Mouse (Mus musculus) myocyte (in vitro differentiated cells): Measurements from ENCODE around the gene Cars. TPM values are rescaled to one million over a fixed set of nuclear protein-coding genes. Genes with fewer than 3 reads are reported as not detected.
"Not testable (repeated sequence)": the region's sequence is repeated elsewhere in the genome, so short reads cannot be mapped to it uniquely, and the experiment has no call there.

Experiments used
- H3K27me3 ChIP-seq: one replicate; pipeline ENCODE4 v1.6.1; 2011; ENCODE audit not compliant: control insufficient read depth, insufficient read depth, insufficient read length
- H3K36me3 ChIP-seq: one replicate; pipeline ENCODE4 v1.6.1; 2011; ENCODE audit not compliant: control insufficient read depth, insufficient read depth
- H3K4me2 ChIP-seq: one replicate; pipeline ENCODE4 v1.6.1; 2011; ENCODE audit warnings: low read depth, control low read depth
- H3K4me3 ChIP-seq: one replicate; pipeline ENCODE4 v1.5.1; 2011; ENCODE audit warnings: mild to moderate bottlenecking, control low read depth, moderate library complexity
- H3K79me2 ChIP-seq: one replicate; pipeline ENCODE4 v1.6.1; 2011; ENCODE audit not compliant: control insufficient read depth, insufficient read depth
- H3ac ChIP-seq: one replicate; pipeline ENCODE4 v1.6.1; 2011; ENCODE audit not compliant: control insufficient read depth, insufficient read length
- CEBPB ChIP-seq: IDR thresholded peaks from 2 replicates; pipeline ENCODE4 v1.6.1; 2011; ENCODE audit warnings: mild to moderate bottlenecking, moderate library complexity; ENCODE audit not compliant: poor library complexity, insufficient read depth, severe bottlenecking
- E2F4 ChIP-seq: IDR thresholded peaks from one replicate; pipeline ENCODE4 v1.6.1; 2011; ENCODE audit warnings: mild to moderate bottlenecking, control low read depth, moderate library complexity; ENCODE audit not compliant: insufficient read depth
- MAX ChIP-seq: IDR thresholded peaks from one replicate; pipeline ENCODE4 v1.6.1; 2011; ENCODE audit warnings: low read depth, mild to moderate bottlenecking, control low read depth
- MYOD1 ChIP-seq, 3 experiments: IDR thresholded peaks; one replicate each; pipeline ENCODE4 v1.6.1; 2011; ENCODE audit warnings: control low read depth in 2 of 3, low read depth in 2 of 3, mild to moderate bottlenecking in 2 of 3, moderate library complexity in 1 of 3; ENCODE audit not compliant: insufficient read length in 2 of 3, control insufficient read depth in 1 of 3
- MYOG ChIP-seq, 3 experiments: IDR thresholded peaks; one replicate each; pipeline ENCODE4 v1.6.1; 2011; ENCODE audit warnings: control low read depth in 2 of 3, low read depth in 2 of 3, mild to moderate bottlenecking in 2 of 3; ENCODE audit not compliant: insufficient read length in 2 of 3, control insufficient read depth in 1 of 3, insufficient read depth in 1 of 3
- POLR2A ChIP-seq: IDR thresholded peaks from one replicate; pipeline ENCODE4 v1.6.1; 2011; ENCODE audit warnings: low read depth, mild to moderate bottlenecking, control low read depth, moderate library complexity; ENCODE audit not compliant: insufficient read length
- POLR2AphosphoS2 ChIP-seq: IDR thresholded peaks from one replicate; pipeline ENCODE4 v1.6.1; 2011; ENCODE audit warnings: low read depth, control low read depth; ENCODE audit not compliant: insufficient read length
- REST ChIP-seq: IDR thresholded peaks from one replicate; pipeline ENCODE4 v1.6.1; 2011; ENCODE audit warnings: mild to moderate bottlenecking, control low read depth, moderate library complexity; ENCODE audit not compliant: insufficient read depth, insufficient read length
- SRF ChIP-seq: IDR thresholded peaks from one replicate; pipeline ENCODE4 v1.6.1; 2011; ENCODE audit warnings: low read depth; ENCODE audit not compliant: control insufficient read depth, insufficient read length
- TCF12 ChIP-seq: IDR thresholded peaks from one replicate; pipeline ENCODE4 v1.6.1; 2011; ENCODE audit warnings: mild to moderate bottlenecking, control low read depth; ENCODE audit not compliant: poor library complexity, insufficient read depth, severe bottlenecking
- TCF3 ChIP-seq: IDR thresholded peaks from one replicate; pipeline ENCODE4 v1.6.1; 2011; ENCODE audit warnings: low read depth, control low read depth; ENCODE audit not compliant: insufficient read length
- USF1 ChIP-seq: IDR thresholded peaks from one replicate; pipeline ENCODE4 v1.6.1; 2011; ENCODE audit warnings: low read depth, mild to moderate bottlenecking, control low read depth, moderate library complexity
- polyA plus RNA-seq: library from polyadenylated mRNA; unstranded; fragments of >200 nt; fragmentation: generic; extraction: Trizol; gene quantifications from one replicate; pipeline ENCODE4 v1.2.1, GENCODE M21; 2012; ENCODE audit warnings: missing spikeins

Cars gene
- polyA plus RNA-seq, result 237 TPM

DNA sequence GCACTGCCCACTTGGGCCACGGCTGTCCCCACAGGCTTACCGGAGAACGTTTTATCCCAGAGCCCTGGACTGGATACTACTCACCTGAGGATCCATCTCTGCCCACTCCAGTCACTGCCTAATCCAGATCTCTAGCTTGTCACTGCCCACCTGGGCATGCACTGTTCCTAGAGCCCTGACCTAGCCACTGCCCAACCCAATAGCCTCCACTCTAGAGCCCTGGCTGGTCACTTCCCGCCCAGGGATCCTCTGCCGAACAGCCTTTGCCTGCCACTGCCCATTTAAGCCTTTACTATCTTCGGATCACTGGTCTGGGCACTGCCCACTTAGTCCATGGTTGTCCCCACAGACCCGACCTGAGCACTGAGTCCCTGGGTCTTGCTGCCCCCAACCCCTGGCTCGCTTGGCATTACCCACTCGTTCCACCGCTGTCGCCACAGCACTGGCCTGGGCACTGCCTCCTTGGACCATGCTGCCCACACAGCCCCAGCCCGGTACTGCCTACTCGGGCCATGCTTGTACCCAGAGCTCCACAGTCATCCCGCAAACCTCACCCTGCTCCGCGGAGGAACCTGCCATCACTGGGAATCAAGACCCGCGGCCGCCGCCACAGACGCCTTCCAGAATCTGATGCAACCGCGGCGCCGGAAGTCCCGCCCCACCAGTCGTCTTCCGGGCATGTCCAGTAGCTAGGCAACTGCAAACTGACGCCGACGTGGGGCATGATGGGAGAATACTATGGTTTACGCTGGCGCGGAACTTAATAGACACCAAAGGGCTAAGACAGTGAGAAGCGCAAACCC lies at the start of gene Cars:
TSS of gene Cars (minus strand) at position 663 of the 803 bp plus-strand sequence.
- peak within 1 kb of the TSS; percentile 100 for H3K4me3 ChIP-seq
- H3K27me3 ChIP-seq, result no peaks in the 10 kb centered on the region
- H3K79me2 ChIP-seq, result peaks cover 52% of the 10 kb centered on the region
- peaks cover 23% of the 10 kb centered on the region for H3K36me3 ChIP-seq
- H3ac ChIP-seq, result peak within 1 kb of the TSS; percentile 92
- peak within 1 kb of the TSS; percentile 94 for H3K4me2 ChIP-seq
- peak; percentile 63 for TF ChIP-seq E2F4
- TF ChIP-seq MAX, result no peak
- no peak for TF ChIP-seq MYOG (IDR thresholded peaks at IDR 0.05; ENCODE audit: control insufficient read depth in 1 of 3, insufficient read depth in 1 of 3, insufficient read length in 2 of 3, low read depth in 2 of 3)
- peak; percentile 57 for TF ChIP-seq POLR2AphosphoS2
- peak; percentile 77 for TF ChIP-seq POLR2A
- peak; percentile 64; the same call in 1 of the 2 replicates for TF ChIP-seq CEBPB

GRCm38 (mm10) chr7:143649034-143649768 lies 49.3 kb upstream of the Cars start, which contains the start of gene Tnfrsf22:
Gene Tnfrsf22, minus strand, starts transcription at chr7:143649661.
- peak within 1 kb of the TSS; percentile 73 for H3K4me2 ChIP-seq
- peak within 1 kb of the TSS; percentile 52 for H3K4me3 ChIP-seq
- H3K27me3 ChIP-seq, result no peaks in the 10 kb centered on the region
- peak within 1 kb of the TSS; percentile 36 for H3ac ChIP-seq
- H3K79me2 ChIP-seq, result no peaks in the 10 kb centered on the region
- TF ChIP-seq MYOD1 (IDR thresholded peaks at IDR 0.05; ENCODE audit: control insufficient read depth in 1 of 3, insufficient read length in 2 of 3, low read depth in 2 of 3) (peak in 2 of 3 experiments; percentile 4 to 18), USF1 (no peak), SRF (peak; percentile 69), REST (no peak), TCF3 (no peak), E2F4 (no peak), MAX (no peak), MYOG (IDR thresholded peaks at IDR 0.05; ENCODE audit: control insufficient read depth in 1 of 3, insufficient read depth in 1 of 3, insufficient read length in 2 of 3, low read depth in 2 of 3) (no peak), POLR2A (peak; percentile 94), TCF12 (no peak), POLR2AphosphoS2 (peak; percentile 91), CEBPB (no peak)
- no peaks in the 10 kb centered on the region for H3K36me3 ChIP-seq

GRCm38 (mm10) chr7:143643949-143644348 lies 44.1 kb upstream of the Cars start:
- H3K79me2 ChIP-seq, H3K27me3 ChIP-seq, H3K36me3 ChIP-seq, H3K4me2 ChIP-seq, H3ac ChIP-seq, H3K4me3 ChIP-seq: not testable (repeated sequence)

GRCm38 (mm10) chr7:143636674-143637073 lies 36.8 kb upstream of the Cars start:
- no peaks in the 10 kb centered on the region for H3K79me2 ChIP-seq
- TF ChIP-seq TCF12 (no peak), MYOD1 (IDR thresholded peaks at IDR 0.05; ENCODE audit: control insufficient read depth in 1 of 3, insufficient read length in 2 of 3, low read depth in 2 of 3) (no peak), TCF3 (no peak), E2F4 (no peak), SRF (no peak), REST (no peak), CEBPB (no peak), MYOG (IDR thresholded peaks at IDR 0.05; ENCODE audit: control insufficient read depth in 1 of 3, insufficient read depth in 1 of 3, insufficient read length in 2 of 3, low read depth in 2 of 3) (no peak), USF1 (no peak), POLR2A (no peak), POLR2AphosphoS2 (no peak)
- H3ac ChIP-seq, result no peak overlapping the region
- H3K27me3 ChIP-seq, result no peaks in the 10 kb centered on the region
- H3K4me2 ChIP-seq, result no peak overlapping the region
- H3K36me3 ChIP-seq, result no peaks in the 10 kb centered on the region
- no peak overlapping the region for H3K4me3 ChIP-seq

DNA sequence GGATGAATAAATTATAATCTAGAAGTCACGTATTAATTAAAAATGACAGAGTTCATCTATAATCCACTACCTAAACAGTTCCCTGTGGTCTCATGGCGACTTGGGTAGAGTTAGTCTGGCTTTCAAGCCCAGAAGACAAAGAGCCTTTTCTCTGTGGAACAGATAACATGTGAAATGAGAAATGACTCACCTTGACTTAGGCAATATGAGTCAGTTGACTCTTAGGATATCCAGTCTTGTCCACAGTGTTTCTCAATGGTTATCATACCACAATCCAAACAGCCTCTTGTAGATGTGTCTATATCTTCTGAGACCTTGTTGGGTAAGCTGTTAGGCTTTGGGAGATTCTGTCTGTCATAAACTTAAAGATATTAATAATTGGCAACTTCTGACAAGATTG lies 31.6 kb upstream of the Cars start:
- no peak overlapping the region for H3K4me3 ChIP-seq
- H3K79me2 ChIP-seq, result no peaks in the 10 kb centered on the region
- no peak overlapping the region for H3K4me2 ChIP-seq
- H3K36me3 ChIP-seq, result no peaks in the 10 kb centered on the region
- no peak overlapping the region for H3ac ChIP-seq
- H3K27me3 ChIP-seq, result no peaks in the 10 kb centered on the region
- TF ChIP-seq TCF3 (no peak), E2F4 (no peak), CEBPB (no peak), MYOD1 (IDR thresholded peaks at IDR 0.05; ENCODE audit: control insufficient read depth in 1 of 3, insufficient read length in 2 of 3, low read depth in 2 of 3) (no peak), POLR2AphosphoS2 (no peak), SRF (no peak), TCF12 (no peak), USF1 (no peak), MYOG (IDR thresholded peaks at IDR 0.05; ENCODE audit: control insufficient read depth in 1 of 3, insufficient read depth in 1 of 3, insufficient read length in 2 of 3, low read depth in 2 of 3) (no peak), MAX (no peak), POLR2A (no peak), REST (no peak)
